Mouse (Mus musculus) layer of hippocampus, postnatal 36 days (tissue): ENCODE data around the gene Hspb1. TPM values are rescaled to one million over a fixed set of nuclear protein-coding genes. Genes with fewer than 3 reads are reported as not detected.

Source experiments
- DNase-seq, 2 experiments: peaks; one replicate each; pipeline ENCODE4 v3.0.0; 2022
- total RNA-seq, 2 experiments: library from RNA; stranded (reverse); gene quantifications; 2 replicates each; pipeline ENCODE4 v1.2.3; 2021

Gene Hspb1
- total RNA-seq = 10 to 100 TPM; 19.2 to 28.1 TPM

DNA sequence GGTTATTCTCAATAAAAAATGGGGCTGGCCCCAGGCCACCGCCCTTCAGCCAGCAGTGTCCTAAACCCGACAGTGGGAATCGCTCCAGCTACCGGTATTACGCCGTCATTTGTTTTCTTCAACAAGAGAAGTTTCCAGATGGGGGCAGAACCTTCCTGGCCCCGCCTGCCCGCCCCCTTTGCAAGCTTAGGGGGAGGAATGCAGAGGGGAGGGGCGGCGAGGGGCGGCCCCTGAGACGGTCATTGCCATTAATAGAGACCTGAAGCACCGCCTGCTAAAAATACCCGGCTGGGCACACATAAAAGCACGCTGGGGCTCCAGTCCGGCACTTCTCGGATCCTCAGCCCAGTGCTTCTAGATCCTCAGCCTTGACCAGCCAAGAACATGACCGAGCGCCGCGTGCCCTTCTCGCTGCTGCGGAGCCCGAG lies at the start of gene Hspb1:
Gene Hspb1 (plus strand): TSS at position 245 of the 428 bp plus-strand sequence.
- DNase-seq = no peak

DNA sequence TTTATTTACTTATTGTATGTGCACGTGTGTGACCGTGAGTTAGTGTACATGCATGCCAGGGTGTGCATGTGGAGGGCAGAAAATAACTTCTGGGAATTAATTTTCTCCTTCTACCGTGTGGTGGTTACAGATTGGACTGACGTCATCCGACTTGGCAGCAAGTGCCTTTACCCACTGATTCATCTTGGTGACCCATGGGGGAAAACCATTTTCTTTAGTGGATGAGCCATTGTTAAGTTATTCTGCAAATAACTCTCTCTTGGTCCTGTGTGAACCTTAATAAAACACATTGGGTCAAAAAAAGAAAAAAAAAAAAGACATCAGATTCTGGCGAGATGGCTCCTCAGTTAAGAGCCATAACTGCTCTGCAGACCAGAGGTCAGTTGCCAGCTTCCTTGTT lies 46.1 kb upstream of the Hspb1 start:
- no peak for DNase-seq

DNA sequence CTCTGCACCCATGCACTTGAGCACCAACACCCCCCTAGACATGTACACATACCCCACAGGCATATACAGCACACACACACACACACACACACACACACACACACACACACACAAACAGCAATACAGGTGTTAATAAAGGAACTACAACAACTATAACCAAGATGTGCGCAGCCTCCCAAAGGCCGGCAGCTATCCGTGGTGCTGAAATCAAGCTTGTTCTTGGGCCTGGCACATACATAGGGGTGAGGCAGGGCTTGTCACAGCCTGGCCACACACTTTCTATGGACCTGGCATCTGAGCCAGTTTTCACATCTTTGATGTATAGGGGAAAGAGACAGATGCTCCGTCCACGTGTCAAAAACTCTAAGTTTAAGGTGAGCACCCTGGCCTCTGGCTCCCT lies 44.3 kb upstream of the Hspb1 start:
- no peak for DNase-seq

DNA sequence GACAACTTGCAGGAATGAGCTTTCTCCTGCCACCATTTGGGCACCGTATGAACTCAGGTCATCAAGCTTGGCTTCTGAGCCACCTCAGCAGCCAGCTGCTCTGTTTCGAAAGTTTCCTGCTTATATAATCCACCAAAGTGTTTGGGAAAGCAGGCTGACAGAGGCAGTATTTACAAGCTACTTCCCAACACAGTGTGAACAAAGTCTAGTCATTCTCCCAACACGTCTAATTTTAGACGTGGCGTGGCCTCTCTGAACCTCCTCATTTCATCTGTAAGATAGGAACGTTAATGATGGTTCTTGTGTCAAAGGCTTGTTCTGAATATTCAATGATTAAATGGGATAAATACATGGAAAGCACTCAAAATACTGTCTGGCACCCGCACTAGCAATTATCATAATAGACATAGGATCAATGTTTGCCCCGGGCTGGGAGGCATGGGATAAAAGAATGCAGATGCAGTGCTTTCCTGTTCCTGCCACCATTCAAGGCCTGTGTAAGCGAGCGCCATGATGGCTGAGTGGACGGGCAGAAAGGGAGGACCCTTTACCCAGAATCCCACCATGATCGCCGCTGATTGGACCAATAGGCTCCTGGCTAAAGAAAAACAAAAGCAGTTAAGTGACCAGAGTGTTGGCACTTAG lies 41.9 kb upstream of the Hspb1 start:
- DNase-seq = no peak

DNA sequence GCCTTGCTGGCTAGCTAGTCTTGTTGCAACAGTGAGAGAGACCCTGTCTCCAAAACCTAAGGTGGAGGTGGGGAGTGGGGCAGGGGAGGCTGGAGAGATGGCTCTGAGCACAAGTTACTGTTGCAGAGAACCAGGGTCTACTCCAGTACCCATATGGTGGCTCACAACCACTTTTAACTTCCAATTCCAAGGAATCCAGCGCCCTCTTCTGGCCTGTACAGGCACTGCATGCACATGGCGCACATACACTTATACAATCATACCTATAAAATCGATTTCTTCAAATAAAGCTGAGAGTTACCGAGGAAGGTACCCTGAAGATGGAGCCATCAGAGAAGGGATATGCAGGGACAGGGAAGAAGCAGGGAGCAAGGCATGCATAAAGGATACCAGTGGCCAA lies 40.3 kb upstream of the Hspb1 start:
- no peak for DNase-seq

DNA sequence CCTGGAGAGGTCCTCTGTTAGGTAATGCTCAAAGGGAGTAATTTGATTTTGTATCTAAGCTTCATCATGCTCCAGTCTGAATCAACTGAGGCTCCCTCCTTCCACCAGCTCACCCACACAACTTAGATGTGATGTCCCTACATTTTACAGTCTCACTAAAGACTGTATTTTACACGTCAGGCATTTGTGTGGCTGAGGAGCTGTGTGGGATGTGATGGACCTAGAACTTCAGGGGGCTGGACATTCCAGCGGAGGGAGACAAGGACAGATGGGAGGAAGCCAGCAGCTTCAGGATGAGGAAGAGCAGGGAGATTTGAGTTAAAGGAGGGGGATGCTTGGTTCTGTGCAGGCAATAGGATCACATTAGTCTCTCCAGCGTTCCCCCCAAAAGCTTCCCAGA lies 39.8 kb upstream of the Hspb1 start:
- no peak for DNase-seq

DNA sequence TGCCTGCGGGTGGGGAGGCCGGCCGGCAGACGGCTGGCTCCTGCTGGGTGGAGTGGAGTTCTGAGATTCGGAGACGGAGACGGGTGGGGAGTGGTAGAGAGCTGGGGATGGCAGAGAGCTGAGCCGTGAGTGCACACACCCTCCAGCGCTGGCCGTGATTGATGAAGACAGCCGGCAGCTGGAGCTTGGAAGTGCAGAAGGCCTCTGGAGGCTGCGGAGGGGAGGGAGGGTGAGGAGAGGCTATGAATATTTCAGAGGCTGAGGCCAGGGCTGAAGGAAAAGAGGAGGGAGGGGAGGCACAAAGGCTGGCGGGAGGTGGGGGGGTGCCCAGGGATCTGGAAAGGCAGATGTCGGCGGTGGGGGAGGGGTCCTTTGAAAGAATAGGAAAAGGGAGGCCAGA lies 36.7 kb upstream of the Hspb1 start:
- DNase-seq = peak in 1 of 2 experiments; percentile 20

DNA sequence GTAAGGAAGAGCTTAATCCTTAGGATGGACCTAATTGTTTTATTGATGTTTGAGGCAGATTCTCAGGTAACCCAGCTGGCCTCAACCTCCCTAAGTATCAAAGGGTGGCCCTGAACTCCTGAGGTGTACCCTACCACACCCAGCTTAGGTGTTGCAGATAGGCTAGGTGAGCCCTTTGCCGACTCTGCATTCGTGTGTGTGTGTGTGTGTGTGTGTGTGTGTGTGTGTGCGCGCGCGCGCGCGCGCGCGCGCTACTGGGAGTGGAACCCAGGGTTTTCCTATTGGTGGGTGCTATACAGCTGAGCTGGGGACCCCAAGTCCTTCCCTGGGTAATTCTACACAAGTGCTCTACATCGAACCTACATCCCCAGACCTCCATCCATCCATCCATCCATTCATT lies 36.2 kb upstream of the Hspb1 start:
- no peak for DNase-seq

DNA sequence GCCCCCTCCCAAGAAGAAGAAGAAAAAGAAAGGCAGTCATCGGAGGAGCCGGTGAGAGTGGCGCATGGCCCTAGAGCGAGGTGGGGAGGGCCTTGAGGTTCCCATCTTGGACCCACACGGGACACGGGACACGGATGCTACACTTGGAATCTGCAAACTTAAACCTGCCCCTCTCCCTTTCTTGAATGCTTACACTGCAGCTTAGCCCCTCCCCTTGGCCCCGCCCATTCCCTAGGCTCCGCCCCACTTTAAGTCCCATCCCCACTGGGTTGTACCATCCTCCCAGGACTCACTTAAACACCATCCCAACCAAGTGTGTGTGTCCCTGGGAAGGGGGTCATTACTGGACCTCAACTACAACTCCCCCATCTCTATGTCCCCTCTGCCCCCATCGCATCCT lies 35.3 kb upstream of the Hspb1 start:
- DNase-seq = no peak

DNA sequence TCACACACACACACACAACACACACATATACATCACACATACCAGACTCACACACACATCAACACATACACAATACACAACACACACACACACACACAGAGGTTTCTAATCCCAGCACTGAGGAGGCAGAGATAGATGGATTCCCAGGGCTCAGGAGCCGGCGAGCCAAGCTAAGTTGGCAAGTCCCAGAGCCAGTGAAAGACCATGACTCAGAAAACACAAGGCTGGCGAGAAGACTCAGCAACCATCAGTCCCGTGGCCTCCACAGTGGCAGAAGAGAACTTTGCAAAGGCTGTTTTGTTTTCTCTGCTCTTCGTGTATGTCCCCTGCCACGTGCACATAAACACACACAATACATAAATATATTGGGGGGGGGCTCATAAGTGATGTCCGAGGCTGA lies 34.0 kb upstream of the Hspb1 start:
- DNase-seq = no peak

DNA sequence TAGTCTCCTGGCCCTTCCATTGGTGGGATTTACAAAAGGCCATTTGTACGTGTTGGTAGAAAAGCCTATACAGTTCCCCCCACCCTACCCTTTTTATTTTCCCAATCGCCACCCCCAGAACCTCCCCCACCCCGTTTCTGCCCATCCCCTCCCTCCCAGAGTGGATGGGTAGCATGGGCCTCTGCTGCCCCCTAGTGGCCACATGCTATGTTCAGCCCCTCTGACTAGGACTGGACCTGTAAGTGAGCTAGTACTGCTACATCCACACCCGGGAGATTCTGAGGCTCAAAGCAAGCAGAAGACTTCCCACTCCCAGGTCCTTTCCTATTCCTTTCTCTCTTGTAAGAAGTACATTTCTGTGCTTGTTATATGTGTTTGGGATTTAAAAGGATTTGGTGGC lies 32.6 kb upstream of the Hspb1 start:
- peak; percentile 74 to 75 for DNase-seq

DNA sequence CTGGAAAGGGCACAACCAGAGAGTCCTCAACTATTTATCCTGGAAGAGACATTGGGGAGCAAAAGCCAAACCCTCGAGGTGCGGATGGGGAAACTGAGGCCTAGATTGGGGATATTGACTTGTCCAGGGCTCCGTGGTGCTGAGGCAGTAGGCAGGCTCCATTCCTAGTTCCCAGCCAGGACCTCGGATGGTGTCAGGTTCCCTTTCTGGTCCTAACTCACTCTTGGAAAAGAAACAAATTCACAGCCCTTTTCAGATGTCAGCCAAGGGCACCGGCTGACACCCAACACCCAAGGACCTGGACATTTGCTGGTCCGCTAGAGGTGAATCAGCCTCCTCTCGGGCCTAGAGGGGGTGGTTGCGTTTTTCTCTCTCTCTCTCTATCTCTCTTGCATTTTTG lies 21.1 kb upstream of the Hspb1 start:
- no peak for DNase-seq

DNA sequence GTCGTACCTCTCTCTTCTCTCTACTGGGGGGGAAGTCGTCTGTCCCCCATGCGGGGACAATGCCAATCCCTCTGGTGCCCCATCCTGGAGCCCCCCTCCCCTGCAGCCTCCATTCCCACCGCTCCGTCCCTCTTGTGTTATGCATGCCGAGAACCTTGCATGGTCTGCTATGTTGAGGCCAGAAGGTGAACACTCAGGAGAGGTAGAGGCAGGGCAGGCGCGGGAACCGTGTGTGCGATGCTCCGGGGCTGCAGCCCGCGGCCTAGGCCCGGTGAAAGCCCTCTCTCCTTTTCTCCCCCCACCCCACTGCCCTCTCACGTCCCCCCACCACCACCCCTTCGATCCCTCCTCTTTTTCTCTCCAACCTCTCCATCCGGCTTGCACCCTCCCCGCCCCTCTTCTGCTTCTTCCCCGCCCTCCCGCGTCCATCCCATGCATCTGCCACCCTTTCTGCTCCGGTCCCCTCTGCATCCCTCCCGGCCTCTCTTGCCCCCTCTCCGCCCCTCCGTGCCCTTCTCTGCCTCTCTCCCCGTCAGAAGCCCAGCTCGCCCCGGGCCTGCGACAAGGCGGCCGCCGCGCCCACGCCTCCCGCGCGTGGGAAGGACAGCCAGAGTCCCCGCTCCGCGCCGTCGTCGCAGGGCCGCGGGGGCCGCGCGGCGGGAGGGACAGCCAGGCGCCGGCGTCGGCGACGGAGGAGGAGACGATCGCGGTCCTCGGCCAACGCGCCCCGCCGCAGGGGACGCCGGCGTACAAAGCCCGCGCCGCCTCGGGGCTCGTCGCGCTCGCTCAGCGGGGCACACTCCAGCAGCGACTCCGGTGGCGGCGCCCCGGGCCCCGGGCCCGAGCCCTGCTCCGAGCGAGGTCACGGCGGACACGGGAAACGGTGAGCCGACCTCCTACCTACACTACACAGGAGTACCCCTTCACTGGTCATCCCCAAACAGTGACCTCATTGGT lies 19.8 kb upstream of the Hspb1 start:
- no peak for DNase-seq

DNA sequence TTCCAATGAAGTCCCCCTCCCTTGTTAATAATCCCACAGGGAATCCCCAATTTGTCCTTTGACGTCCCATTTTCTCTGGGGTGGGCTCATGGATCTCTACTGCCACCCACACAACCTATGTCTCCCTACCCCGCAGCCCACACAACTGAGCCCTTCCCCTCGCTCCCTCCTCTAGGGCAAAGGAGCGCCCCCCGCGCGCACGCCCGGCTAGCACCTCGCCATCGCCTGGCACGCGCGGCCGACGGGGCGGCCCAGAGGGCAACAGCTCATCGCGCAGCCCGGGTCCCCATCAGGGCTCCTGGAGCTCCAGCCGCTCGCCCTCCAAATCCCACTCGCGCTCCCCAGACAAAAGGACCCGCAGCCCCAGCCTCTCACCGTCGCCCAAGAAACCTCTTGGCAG lies 19.1 kb upstream of the Hspb1 start:
- no peak for DNase-seq

DNA sequence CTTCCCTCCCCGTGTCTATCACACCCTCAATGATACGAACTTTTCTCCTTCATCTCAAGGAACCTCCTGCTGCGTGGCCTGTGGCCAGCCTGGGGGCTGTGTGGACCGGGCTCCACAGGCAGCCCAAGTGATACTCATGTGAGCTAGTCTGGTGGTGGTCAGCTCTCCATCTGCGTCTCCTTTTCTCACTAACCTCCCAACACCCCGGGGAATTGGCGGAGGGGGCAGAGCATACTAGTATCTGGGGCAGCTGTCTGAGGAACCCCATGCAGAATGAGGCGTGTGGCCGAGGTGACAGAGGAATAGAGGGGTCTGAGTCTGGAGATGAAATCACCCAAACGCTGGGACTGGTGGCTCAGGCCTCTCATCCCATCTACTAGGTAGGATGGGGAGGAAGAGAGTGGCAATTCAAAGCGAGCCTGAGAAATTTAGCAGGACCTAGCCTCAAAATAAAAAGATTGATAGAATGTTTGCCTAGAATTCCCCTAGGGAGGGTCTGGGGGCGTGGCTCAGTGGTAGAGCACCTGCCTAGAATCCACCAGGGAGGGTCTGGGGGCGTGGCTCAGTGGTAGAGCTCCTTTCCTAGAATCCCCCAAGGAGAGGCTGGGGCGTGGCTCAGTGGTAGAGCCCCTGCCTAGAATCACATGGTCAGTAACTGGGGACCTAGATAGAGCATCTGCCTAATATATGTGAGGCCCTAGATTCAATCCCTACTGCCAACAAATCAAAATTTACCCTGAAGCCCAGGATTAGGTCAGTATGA lies 17.9 kb upstream of the Hspb1 start:
- no peak for DNase-seq

DNA sequence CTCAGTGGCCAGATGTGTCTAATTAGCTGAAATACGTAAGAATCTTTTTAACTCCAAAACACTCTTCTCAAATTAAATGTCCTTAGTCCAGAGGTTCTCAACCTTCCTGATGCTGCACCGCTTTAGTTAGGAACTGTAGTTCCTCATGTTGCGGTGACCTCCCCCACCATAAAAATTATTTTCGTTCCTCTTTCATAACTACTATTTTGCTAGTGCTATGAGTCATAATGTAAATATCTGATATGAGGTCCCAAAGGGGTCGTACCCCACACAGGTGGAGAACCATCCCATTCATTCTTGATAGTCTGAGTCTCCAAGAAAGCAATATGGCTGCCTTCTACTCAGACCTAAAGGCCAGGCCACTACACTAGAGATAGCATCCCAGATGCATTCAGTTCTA lies 17.2 kb upstream of the Hspb1 start:
- no peak for DNase-seq

DNA sequence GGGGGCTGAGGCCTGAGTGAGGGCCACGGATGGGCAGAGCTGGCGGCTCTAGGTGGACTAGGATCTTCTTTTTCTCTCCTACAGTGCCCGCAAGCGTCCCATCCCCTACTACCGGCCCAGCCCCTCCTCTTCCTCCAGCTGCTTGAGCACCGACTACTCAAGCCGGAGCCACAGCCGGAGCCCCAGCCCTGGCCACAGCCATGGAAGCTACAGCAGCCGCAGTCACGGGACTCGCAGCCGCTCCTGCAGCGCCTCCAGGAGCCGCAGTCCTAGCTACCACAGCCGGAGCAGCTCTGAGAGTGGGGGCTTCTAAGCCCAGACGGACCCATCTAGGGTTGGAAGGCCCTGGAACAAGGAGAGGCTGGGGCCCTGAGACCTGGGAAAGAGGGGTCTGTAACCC lies 14.7 kb upstream of the Hspb1 start:
- DNase-seq = no peak

DNA sequence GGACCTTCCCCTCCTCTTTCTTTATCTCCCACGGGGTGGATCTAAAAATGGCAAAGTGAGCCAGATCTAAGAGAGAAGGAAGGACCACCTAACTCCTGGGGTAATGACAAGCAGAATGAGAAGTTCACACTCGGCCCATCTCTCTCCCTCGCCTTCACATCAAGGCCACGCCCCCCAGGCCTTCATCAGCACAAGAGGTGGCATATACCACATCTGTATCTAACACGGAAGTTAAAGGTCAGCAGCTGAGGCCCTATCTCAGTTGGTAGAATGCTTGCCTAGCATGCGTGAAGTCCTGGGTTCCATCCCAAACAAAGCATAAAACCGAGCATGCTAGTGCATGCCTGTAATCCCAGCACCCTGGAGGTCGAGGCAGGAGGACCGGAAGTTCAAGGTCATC lies 14.0 kb upstream of the Hspb1 start:
- DNase-seq = no peak

DNA sequence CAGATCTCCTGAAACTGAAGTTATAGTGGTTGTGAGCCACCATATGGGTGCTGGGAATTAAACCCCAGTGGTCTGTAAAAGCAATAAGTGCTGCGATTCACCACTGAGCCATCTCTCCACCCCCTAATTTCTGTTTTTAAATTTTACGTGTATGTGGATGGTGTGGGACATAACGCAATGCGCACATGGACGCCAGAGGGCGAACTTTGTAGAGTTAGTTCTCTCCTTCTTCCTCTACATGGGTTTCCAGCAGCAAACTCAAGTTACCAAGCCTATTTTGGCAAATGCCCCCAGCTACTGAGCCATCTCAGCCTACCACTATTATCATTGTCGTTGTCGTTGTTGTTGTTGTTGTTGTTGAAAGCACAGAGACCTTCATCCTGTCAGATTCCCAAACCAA lies 10.5 kb upstream of the Hspb1 start:
- DNase-seq = no peak

DNA sequence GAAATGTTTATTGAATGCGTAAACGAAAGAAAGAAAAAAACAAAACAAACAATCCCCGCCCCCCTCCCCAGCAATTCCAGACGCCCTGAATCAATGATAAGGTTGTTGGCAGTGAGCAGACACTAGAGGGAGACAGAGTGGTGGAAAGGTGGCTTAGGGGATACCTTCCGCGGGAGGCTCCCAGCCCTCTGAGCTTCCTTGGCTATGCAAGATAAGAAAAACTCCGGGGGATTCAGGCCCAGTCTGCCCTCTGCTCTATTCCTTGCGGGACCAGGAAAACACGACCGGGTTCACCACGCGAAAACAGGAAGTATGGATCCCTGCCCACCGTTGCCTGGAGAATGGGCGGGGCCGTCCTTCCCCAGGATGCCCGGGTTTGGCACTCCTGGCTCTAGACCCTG lies 9.9 kb upstream of the Hspb1 start:
- no peak for DNase-seq

DNA sequence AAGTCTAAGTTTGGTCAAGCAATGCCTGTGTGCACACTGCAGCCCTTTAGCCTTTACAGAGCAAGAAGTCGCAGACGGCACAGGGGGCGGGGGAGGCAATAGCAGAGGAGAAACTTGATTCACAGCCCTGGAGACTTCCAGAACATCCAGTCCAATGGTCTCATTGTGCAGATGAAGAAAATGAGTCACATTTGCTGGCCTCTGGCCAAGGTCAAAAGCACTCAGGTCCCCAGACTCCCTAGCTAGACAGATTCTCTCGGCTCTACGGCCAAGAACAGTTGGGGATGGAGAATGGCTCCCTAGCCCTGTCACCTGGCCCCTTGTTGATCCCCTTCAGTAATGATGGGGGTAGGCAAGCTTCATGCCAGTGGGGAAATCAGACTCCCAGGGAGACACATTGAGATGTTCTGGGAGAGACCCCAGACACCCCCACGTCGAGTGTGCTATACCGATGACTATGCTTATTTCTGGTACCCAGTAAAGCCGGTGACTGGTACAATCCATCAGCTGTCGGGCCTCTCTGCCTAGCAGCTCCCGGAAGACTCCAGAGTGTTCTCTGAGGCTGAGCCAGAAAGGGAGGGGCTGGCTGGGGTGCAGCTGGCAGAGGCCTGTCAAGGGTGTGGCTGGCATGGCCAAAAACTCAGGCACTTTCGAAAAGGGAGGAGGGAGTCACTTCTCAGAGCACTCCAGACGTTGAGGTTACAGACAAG lies 8.1 kb upstream of the Hspb1 start:
- peak in 1 of 2 experiments; percentile 53 for DNase-seq

DNA sequence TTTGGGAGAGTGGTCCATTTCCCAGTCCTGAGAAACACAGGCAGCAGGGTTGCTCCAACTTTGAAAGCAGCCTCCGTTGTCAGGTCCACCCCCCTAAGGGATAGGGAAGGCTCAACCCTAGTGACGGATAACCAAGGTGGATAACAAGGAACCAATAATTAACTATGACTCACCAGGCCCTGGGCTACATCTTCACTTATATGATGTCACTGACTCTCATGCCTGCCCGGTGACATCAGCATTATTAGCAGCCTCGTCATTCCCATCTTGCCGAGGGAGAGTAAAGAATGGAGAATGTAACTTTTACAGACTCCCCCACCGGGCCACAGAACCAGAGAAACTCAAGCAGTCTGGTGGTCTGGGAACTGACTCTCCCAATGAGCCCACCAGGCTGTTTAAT lies 3.1 kb upstream of the Hspb1 start:
- DNase-seq = no peak
